Mouse (Mus musculus): Measurements from ENCODE around the gene Lmod3.
A peak's percentile ranks its signal among the peaks of the same experiment; 100 is the strongest.

Lmod3 gene

GRCm38 (mm10) chr6:97226083-97226491 is 26.5 kb downstream of the Lmod3 start:
- DNase-seq (ENCODE audit: low spot score) = no peak

GRCm38 (mm10) chr6:97224505-97224904 is 28.1 kb downstream of the Lmod3 start:
- DNase-seq (ENCODE audit: low spot score) = no peak

GRCm38 (mm10) chr6:97223566-97223965 is 29.0 kb downstream of the Lmod3 start:
- no peak for DNase-seq (ENCODE audit: low spot score)

- no peak for DNase-seq (ENCODE audit: low spot score)
Observed at GRCm38 (mm10) chr6:97222931-97223467, 29.6 kb downstream of the Lmod3 start.

- DNase-seq (ENCODE audit: low spot score) = no peak
Observed at GRCm38 (mm10) chr6:97222321-97222720, 30.2 kb downstream of the Lmod3 start.

GRCm38 (mm10) chr6:97221205-97222025 is 31.1 kb downstream of the Lmod3 start:
- DNase-seq (ENCODE audit: low spot score) = no peak

GRCm38 (mm10) chr6:97220672-97221071 is 31.9 kb downstream of the Lmod3 start:
- DNase-seq (ENCODE audit: low spot score) = no peak

- no peak for DNase-seq (ENCODE audit: low spot score)
Observed at GRCm38 (mm10) chr6:97216154-97216821, 36.3 kb downstream of the Lmod3 start.

- no peak for DNase-seq (ENCODE audit: low spot score)
Observed at GRCm38 (mm10) chr6:97211981-97212380, 40.6 kb downstream of the Lmod3 start.

- DNase-seq (ENCODE audit: low spot score) = no peak
Observed at GRCm38 (mm10) chr6:97210962-97211601, 41.5 kb downstream of the Lmod3 start.

GRCm38 (mm10) chr6:97210191-97210961 is 42.2 kb downstream of the Lmod3 start, which contains the start of gene Arl6ip5:
Arl6ip5 (plus strand) TSS chr6:97210689.
- DNase-seq (ENCODE audit: low spot score) = peak; percentile 43

- DNase-seq (ENCODE audit: low spot score) = no peak
Observed at GRCm38 (mm10) chr6:97209751-97210150, 42.8 kb downstream of the Lmod3 start.

GRCm38 (mm10) chr6:97209201-97209600 is 43.4 kb downstream of the Lmod3 start:
- no peak for DNase-seq (ENCODE audit: low spot score)

GRCm38 (mm10) chr6:97208406-97208805 is 44.2 kb downstream of the Lmod3 start:
- DNase-seq (ENCODE audit: low spot score) = no peak

GRCm38 (mm10) chr6:97207085-97207484 is 45.5 kb downstream of the Lmod3 start:
- no peak for DNase-seq (ENCODE audit: low spot score)

GRCm38 (mm10) chr6:97205439-97205885 is 47.1 kb downstream of the Lmod3 start, which contains the start of gene Uba3:
Uba3 (minus strand) TSS chr6:97205647.
- peak; percentile 98 for DNase-seq (ENCODE audit: low spot score)

GRCm38 (mm10) chr6:97204952-97205351 is 47.6 kb downstream of the Lmod3 start:
- DNase-seq (ENCODE audit: low spot score) = no peak

- no peak for DNase-seq (ENCODE audit: low spot score)
Observed at GRCm38 (mm10) chr6:97204252-97204869, 48.2 kb downstream of the Lmod3 start.

GRCm38 (mm10) chr6:97202477-97202876 is 50.1 kb downstream of the Lmod3 start:
- no peak for DNase-seq (ENCODE audit: low spot score)

- no peak for DNase-seq (ENCODE audit: low spot score)
Observed at GRCm38 (mm10) chr6:97200437-97200836, 52.1 kb downstream of the Lmod3 start.
